Mouse (Mus musculus): Measurements from ENCODE around the gene Emc10.

- TF ChIP-seq CTCF (IDR thresholded peaks at IDR 0.05; ENCODE audit: borderline replicate concordance, control insufficient read depth, extremely low read depth, insufficient read depth, low read length, poor library complexity) (no peak), POLR2A (IDR thresholded peaks at IDR 0.05; ENCODE audit: control insufficient read depth, extremely low read depth, insufficient read depth, low read length, poor library complexity) (no peak)
Measured at GRCm38 (mm10) chr7:44500046-44500445, 3.7 kb upstream of the Emc10 start.
